Mouse (Mus musculus) retina, adult 2 months (tissue): ENCODE results near the gene Tmc6.
A peak's percentile ranks its signal among the peaks of the same experiment; 100 is the strongest.
"Not testable (repeated sequence)": the region's sequence is repeated elsewhere in the genome, so short reads cannot be mapped to it uniquely, and the experiment has no call there.

ENCODE experiments used
- DNase-seq: peaks from one replicate; pipeline ENCODE4 v3.0.0-alpha.2; 2012; ENCODE audit warnings: low read depth, low spot score

The Tmc6 gene

GRCm38 (mm10) chr11:117781993-117782704, at the start of gene Tmc6, which contains the start of gene Tmc8:
Gene Tmc6 (minus strand): TSS chr11:117782198.
Gene Tmc8 (plus strand): TSS chr11:117782076.
- no peak for DNase-seq

DNA sequence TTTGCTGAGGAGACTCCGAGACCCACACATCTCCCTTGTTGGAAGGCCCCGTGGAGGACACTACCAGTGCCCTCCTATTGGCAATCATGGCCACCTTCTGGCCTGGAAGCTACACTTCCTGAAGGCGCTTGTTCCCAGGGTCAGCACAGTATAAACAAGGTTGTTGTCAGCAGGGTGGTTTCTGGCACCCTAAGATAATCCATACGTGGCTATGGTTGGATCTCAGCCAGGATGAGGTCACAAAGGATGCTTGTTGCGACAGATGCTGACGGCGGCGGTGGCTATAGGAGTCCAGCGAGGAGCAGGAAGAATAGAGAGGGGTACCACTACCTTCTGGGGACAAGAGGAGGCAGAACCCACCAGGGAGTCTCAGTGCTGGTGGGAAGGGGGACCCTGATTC, 48.4 kb upstream of the Tmc6 start:
- no peak for DNase-seq

DNA sequence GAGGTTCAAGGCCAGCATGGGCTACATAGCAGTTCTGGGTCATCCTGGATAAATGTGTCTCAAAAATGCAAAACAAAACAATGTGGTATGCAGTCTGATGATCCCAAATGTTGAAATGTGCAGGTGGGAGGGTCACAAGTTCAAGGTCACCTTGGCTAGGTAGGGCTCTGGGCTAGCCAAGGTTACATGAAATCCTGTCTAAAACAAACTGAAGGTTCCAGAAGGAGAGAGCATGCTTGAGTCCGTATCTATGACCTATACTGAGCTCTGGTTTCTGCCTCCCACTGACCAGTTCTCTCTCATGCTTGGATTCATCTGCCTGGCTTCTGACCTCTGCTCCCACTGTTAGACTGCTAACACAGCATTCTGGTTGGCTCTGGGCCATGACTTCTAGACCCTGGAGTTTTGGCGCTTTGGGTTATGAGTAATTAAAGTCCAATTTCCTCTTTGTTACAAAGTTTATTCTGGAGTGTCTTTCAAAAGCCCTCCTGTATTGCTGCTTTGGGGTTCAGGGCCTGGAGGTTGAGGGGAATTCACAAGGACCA, 47.7 kb upstream of the Tmc6 start:
- DNase-seq = no peak

GRCm38 (mm10) chr11:117828888-117829604, 47.0 kb upstream of the Tmc6 start:
- DNase-seq = no peak

DNA sequence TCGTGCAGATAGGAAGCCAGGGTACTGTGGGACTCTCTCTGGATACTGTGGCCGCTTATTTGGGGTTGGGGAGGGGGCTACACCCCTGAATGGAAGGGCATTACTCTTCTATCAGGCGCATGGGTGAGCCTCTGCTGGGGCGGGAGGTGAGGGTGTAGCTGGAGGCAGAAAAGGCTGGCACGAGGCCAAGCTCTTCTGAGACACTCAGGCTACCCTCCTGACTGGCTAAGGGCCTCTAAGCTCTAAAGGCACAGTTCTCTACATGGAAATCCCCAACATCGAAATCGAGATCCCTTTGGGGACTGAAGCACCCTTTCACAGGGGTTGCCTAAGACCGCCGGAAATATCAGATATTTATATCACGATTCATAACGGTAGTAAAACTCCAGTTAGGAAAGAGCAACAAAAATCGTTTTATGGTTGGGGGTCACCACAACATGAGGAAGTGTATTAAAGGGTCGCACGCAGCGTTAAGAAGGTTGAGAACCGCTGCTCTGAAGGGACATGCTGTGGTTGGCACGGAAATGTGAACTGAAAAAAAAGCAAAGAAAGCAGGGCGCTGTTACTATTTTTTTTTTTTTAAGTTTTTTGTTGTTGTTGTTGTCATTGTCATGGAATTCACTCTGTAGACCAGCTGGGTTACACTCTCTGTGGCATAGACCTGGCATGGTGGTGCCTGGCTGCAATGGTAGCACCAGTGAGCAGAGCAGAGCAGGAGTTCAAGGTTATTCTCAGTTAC, 46.3 kb upstream of the Tmc6 start:
- DNase-seq = no peak

- DNase-seq = no peak
Measured at GRCm38 (mm10) chr11:117827386-117827785, 45.4 kb upstream of the Tmc6 start.

- DNase-seq = no peak
Measured at GRCm38 (mm10) chr11:117826916-117827315, 44.9 kb upstream of the Tmc6 start.

- DNase-seq = no peak
Measured at GRCm38 (mm10) chr11:117826164-117826563, 44.2 kb upstream of the Tmc6 start.

DNA sequence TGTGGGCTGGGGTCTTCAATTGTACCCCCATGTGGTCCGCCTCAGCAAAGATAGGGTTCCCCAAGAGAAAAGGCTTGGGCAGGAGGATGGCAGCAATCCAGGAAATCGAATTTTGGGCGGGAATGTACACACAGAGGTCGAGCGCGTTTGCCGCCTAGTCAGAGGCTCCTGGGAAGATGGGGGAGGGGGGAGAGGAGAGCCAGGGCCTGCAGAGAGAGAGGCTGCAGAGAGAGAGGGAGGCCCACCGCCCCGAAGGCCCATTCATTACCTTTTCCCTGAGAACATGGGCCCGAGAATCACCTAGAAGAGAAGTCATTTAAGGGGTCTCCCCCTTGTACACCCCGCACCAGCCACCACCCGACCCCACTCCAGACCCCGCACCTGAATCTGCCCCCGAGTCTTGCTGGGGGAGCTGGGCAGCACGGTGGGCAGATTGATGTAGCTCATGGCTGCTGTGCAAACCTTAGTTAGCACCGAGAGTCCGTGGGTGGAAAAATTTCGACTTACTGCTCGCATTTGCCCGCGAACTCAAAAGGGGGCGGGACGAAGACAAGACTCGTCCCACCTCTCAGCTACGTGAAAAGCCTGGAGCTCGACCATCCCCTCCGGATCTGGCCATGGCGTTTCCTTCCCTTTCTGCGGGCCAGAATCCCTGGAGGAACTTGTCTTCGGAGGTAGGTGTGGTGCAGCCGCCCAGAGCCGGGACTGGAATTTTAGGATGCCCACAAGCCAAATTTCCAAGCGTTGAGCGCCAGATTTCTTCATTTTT, 43.5 kb upstream of the Tmc6 start, which contains the start of the genes Afmid and Tk1:
TSS of gene Afmid (plus strand) at position 592 of the 769 bp plus-strand sequence.
TSS of gene Tk1 (minus strand) at position 760 of the 769 bp plus-strand sequence.
- DNase-seq = no peak

GRCm38 (mm10) chr11:117824060-117824969, 42.3 kb upstream of the Tmc6 start:
- DNase-seq = peak; percentile 48

DNA sequence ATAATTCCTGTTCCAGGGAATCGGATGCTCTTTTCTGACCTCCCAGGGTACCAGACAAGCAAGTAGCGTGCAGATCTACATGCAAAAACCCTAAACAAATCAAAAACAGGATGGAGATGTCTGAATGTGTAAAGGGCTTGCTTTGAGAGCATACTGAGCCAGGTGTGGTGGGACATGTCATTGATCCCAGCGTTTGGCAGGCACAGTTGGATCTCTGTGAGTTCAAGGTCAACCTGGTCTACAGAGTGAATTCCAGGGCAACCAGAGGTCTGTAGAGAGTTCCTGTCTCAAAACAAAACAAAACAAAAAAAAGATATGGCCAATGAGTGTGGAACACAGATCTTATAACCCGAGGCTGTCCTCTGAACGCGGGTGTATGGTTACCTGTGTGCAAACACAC, 41.4 kb upstream of the Tmc6 start:
- DNase-seq = no peak

DNA sequence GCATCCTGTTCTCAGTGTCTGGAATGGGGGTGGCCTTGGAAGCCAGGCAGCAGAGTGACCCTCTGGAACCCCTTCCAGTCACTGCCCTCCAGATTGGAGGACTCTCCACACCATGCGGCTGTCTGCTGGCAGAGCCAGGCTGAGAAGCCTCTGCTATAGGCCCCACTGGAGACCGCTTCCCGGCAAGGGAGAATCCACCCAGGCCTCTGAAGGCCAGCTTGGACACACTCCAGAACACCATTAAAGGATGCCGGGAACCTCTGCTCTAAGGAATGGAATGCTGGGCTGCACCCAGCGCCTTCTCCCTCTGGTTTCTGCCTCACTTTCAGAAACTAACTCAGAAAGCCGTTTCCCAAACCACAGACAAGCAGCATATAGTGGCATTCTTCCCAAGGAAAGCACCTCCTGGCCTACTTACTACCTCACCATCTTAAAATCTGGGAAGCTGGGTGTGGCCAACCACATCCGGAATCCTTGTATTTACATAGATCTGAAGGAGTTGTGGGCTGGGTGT, 40.8 kb upstream of the Tmc6 start:
- DNase-seq = no peak

GRCm38 (mm10) chr11:117821868-117822267, 39.9 kb upstream of the Tmc6 start:
- DNase-seq = no peak

- no peak for DNase-seq
Measured at GRCm38 (mm10) chr11:117820173-117820572, 38.2 kb upstream of the Tmc6 start.

- no peak for DNase-seq
Measured at GRCm38 (mm10) chr11:117819095-117819494, 37.1 kb upstream of the Tmc6 start.

DNA sequence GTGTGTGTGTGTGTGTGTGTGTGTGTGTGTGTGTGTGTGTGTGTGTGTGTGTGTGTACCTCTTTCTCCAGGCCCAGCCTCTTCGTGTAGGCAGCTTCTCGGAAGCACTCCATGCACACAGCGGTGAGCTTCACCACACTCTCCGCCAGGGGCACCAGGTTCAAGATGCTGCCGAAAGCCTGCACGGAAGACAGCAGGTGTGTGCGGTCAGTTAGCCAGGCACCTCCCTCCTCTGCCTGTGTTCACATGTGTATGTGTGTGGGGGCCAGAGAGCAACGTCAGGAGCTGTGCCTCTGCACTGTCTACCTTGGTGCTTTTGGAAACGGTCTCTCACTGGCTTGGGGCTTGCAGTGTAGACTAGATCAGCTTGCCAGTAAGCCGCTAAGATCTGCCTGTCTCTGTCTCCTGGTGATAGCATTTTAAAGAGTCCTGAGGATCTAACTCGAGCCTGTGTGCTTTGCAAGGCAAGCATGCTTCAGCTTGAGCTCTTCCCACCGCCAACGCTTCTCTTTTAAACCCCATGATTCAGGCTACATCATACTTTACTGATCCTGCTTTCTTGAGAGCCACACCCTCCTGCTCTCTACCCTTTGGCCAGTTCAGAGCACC, 34.5 kb upstream of the Tmc6 start:
- DNase-seq = no peak

DNA sequence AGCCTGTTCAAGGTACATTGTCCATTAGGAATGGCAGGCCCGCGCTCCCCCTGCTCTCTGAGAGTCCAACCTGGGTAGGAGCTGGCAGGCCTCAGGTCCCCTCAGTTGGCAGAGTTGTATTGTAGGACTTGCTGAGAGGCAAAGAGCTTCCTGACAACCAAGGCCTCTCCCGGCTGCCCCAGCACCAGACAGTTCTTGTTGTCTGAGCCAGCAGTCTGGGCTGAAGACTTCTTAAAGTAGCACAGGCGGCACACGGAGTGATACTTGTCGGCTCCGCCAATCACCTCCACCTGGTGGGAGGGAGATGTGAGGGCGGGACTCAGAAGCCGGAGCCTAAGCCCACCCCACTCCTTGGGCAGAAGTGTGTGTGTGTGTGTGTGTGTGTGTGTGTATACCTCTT, 33.9 kb upstream of the Tmc6 start:
- not testable (repeated sequence) for DNase-seq

DNA sequence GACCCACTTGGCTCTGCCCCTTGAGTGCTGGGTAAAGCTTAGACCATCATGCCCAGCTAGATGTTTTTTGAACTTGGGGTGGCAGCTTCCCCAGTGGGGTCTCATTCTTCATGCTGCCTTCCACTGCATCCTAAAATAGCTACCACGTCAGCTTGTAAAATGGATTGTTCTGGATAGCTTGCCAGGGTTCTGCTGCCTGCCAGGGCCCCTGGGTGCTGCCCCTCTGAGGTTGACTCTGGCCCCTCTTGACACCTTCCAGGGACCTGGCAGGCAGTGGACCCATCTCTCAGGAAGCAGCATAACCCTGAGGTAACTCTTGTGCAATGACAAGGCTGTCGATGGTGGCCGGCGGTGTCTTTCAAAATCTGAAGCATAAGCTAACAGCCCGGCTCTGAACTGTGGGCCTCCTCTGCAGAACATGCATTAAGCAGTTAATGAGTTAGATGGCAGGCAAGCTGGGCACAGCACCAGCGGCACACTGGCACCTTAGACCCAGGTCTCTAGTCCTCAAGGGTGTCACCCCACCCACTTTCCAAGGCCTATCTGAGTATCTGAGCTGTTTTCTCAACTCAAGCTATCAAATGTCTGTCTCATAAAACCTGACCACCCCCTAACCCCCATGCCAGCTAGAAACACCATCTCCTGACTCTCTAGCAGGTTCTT, 32.8 kb upstream of the Tmc6 start:
- no peak for DNase-seq

DNA sequence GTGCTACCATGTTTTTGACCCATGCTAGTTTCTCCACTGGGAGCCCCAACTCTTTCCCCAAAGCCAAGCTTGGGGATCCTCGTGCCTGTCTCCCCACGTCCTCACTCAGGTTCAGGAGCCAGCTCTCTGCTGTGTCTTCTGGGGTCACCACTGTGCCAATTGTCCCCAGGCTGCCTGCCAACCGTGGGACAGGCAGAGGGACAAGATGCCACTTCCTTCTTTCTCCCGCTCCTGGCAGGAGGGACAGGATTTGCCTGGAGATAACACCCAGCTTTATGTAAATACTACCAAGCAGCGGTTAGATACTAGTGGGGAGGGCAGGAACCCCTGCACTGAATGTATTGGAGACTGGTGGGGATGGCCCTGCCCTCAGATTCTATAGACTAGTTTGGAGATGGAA, 31.9 kb upstream of the Tmc6 start:
- DNase-seq = no peak
